In genomic region chr13:113581436-113581835, GRCm38 (mm10) we compare ENCODE assay signal across 24 mouse cellular contexts.
"Had no signal": no experiment of that assay in that cellular context is flagged by ENCODE, and none has a peak within 500 bp of the region (broad histone marks: within the 10 kb centered on the region; RNA-seq: fewer than 3 reads in every experiment).

No protein-coding gene starts in this region.

- H3K4me3 ChIP-seq: gastrocnemius, adult 2 months; heart, embryonic 10.5 days; heart, embryonic 12.5 days; hindbrain, embryonic 10.5 days; hindbrain, embryonic 12.5 days; intestine, embryonic 15.5 days; layer of hippocampus, adult 2 months; left cerebral cortex, adult 2 months; limb, embryonic 10.5 days; limb, embryonic 12.5 days; liver, embryonic 12.5 days had no signal

- H3K27ac ChIP-seq: gastrocnemius, adult 2 months; heart, embryonic 10.5 days; hindbrain, embryonic 10.5 days; hindbrain, embryonic 12.5 days; hindbrain, embryonic 14.5 days; intestine, embryonic 15.5 days; layer of hippocampus, adult 2 months; left cerebral cortex, adult 2 months; limb, embryonic 10.5 days; limb, embryonic 12.5 days; liver, embryonic 12.5 days; liver, embryonic 14.5 days had no signal

- DNase-seq: gastrocnemius, adult 2 months; gastrocnemius, postnatal 10 days; gastrocnemius, postnatal 25 days; heart, adult 18-20 months; heart, postnatal 10 days; heart, postnatal 4 days; kidney, postnatal 25 days; kidney, postnatal 4 days; liver had no signal

- ATAC-seq: hindbrain, embryonic 16.5 days; inflammation-experienced regulatory T-cells, adult 6 months; intestine, embryonic 15.5 days; intestine, postnatal 0 days; liver, embryonic 12.5 days had no signal

- H3K9ac ChIP-seq: heart, embryonic 12.5 days; hindbrain, embryonic 12.5 days; hindbrain, embryonic 14.5 days; intestine, embryonic 15.5 days; limb, embryonic 12.5 days; liver, embryonic 12.5 days; liver, embryonic 14.5 days had no signal

- H3K4me1 ChIP-seq: heart, embryonic 10.5 days; heart, embryonic 12.5 days; intestine, embryonic 15.5 days; limb, embryonic 12.5 days; liver, embryonic 12.5 days had no signal

- H3K27me3 ChIP-seq: heart, embryonic 12.5 days; hindbrain, embryonic 12.5 days; intestine, embryonic 15.5 days; limb, embryonic 12.5 days; liver, embryonic 12.5 days had no signal

- H3K4me2 ChIP-seq: heart, embryonic 12.5 days; hindbrain, embryonic 12.5 days; hindbrain, embryonic 14.5 days; intestine, embryonic 15.5 days; limb, embryonic 12.5 days; liver, embryonic 12.5 days had no signal

- H3K9me3 ChIP-seq: heart, embryonic 10.5 days; heart, embryonic 12.5 days; hindbrain, embryonic 10.5 days; hindbrain, embryonic 12.5 days; intestine, embryonic 15.5 days; limb, embryonic 10.5 days; limb, embryonic 12.5 days; liver, embryonic 12.5 days had no signal

- H3K36me3 ChIP-seq: heart, embryonic 10.5 days; heart, embryonic 12.5 days; hindbrain, embryonic 10.5 days; hindbrain, embryonic 12.5 days; intestine, embryonic 15.5 days; limb, embryonic 10.5 days; limb, embryonic 12.5 days; liver, embryonic 12.5 days had no signal
